Mouse (Mus musculus) frontal cortex, postnatal 25 days (tissue): ENCODE data around the gene Gm2030.
"Not testable (repeated sequence)": the region's sequence is repeated elsewhere in the genome, so short reads cannot be mapped to it uniquely, and the experiment has no call there.

Source experiments
- DNase-seq, 2 experiments: peaks; one replicate each; pipeline ENCODE4 v3.0.0; 2022; ENCODE audit warnings: low spot score in 2 of 2

The Gm2030 gene

DNA sequence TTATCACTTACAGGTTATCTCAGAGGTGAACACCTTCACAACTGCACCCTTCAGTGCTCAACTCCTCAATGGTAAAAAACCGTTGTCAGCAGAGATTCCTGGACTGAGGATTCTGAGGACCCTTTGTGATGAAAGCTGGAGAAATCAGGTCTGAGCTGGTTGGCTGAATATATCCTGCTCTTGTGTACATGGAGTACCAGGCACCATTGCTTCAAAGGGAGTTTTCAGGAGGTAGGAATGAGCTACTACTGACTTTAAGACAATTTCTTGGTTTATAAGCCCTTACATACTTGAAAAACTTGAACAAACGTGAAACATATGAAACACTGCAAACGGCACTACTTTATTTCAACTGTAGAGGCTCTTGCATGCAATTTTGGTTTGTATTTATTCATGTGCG lies at the start of gene Gm2030:
TSS of gene Gm2030 (minus strand) at position 101 of the 400 bp plus-strand sequence.
- not testable (repeated sequence) for DNase-seq
